Mouse (Mus musculus): ENCODE data around the gene Tmem274. TPM values are rescaled to one million over a fixed set of nuclear protein-coding genes. Genes with fewer than 3 reads are reported as not detected.

Gene Tmem274
- total RNA-seq, 2 experiments from 2014 or later: not detected

GRCm38 (mm10) chr4:149517868-149518340, 40.7 kb downstream of the Tmem274 start, which contains the start of gene Ctnnbip1:
Gene Ctnnbip1, plus strand, starts transcription at chr4:149518236.
- peak; percentile 96 for DNase-seq (ENCODE audit: low spot score)
- intact Hi-C loops (cut with DNase I): no loop called here

- DNase-seq (ENCODE audit: low spot score): no peak
- intact Hi-C loops (cut with DNase I): no loop called here
These were observed 41.4 kb downstream of the Tmem274 start for GRCm38 (mm10) chr4:149518351-149519220.

- DNase-seq (ENCODE audit: low spot score): no peak
- intact Hi-C loops (cut with DNase I): no loop called here
These were observed 44.1 kb downstream of the Tmem274 start for GRCm38 (mm10) chr4:149521258-149521657.

- intact Hi-C loops (cut with DNase I): no loop called here
- no peak for DNase-seq (ENCODE audit: low spot score)
These were observed 46.8 kb downstream of the Tmem274 start for GRCm38 (mm10) chr4:149523961-149524360.

- DNase-seq (ENCODE audit: low spot score): no peak
- intact Hi-C loops (cut with DNase I): no loop called here
These were observed 48.0 kb downstream of the Tmem274 start for GRCm38 (mm10) chr4:149525170-149525569.

DNA sequence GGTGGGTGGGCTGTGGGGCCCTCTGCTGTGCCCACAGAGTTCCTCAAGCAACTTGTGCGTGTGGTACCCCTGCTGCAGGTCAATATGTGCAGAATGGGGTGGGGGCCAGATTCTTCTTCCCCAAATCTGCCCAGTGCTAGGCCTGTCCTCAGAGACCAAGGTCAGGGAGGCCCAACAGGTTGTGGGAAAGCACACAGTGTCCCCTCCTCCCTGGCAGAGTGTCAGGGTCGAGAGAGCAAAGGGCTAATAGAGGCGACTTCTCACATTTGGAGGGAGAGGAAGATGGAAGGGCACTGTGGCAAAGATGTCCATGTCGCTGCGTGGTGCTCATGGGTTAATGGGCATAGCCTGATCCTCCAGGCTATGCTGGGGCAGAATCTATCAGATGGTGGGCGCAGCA, 48.6 kb downstream of the Tmem274 start:
- intact Hi-C loops (cut with DNase I): no loop called here
- DNase-seq (ENCODE audit: low spot score): no peak

GRCm38 (mm10) chr4:149526330-149526729, 49.2 kb downstream of the Tmem274 start:
- intact Hi-C loops (cut with DNase I): no loop called here
- DNase-seq (ENCODE audit: low spot score): peak; percentile 68

GRCm38 (mm10) chr4:149527621-149528354, 50.6 kb downstream of the Tmem274 start:
- intact Hi-C loops (cut with DNase I): no loop called here
- peak; percentile 30 for DNase-seq (ENCODE audit: low spot score)

DNA sequence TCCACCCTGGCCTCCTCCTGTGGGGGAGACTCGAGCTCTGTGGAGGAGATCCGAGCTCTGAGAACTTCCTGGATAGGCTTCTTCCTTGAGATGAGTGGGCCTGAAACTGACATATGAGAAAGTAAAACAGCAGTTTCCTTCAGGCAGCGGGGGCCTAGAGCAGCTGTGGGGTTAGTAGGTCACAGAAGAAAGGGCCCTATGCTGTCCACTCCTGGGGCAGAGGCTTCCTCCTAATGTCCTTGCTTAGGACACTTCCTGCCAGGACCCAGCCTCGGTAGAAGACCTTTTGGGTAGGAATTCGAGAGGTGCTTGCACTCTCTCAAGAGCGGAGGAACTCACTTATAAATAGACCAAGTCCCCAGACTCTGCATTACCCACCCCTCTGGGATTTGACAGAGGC, 52.5 kb downstream of the Tmem274 start:
- no peak for DNase-seq (ENCODE audit: low spot score)
- intact Hi-C loops (cut with DNase I): no loop called here

Other genes starting within 250 kb of the Tmem274 start
- 100 to 1,000 TPM; 149 to 151 TPM for gene Kif1b, start 169.7 kb upstream of the Tmem274 start, total RNA-seq (2021)
- 10 to 100 TPM; 48.6 to 49.0 TPM for gene Ube4b, start 50.6 kb upstream of the Tmem274 start, total RNA-seq (2021)
- 10 to 100 TPM; 54.3 to 65.7 TPM for gene Rbp7, start 22.4 kb upstream of the Tmem274 start, total RNA-seq (2021)
- gene Nmnat1, start 7.8 kb downstream of the Tmem274 start, total RNA-seq (2021): 10 to 100 TPM; 29.7 to 30.7 TPM
- gene Lzic, start 7.9 kb downstream of the Tmem274 start, total RNA-seq (2021): 10 to 100 TPM; 55.2 to 64.3 TPM
- 10 to 100 TPM; 33.0 to 35.4 TPM for gene Ctnnbip1, start 40.9 kb downstream of the Tmem274 start, total RNA-seq (2021)
- 10 to 100 TPM; 80.7 to 84.0 TPM for gene Clstn1, start 109.1 kb downstream of the Tmem274 start, total RNA-seq (2021)
- 1 to 10 TPM; 4.0 to 4.3 TPM for gene Pik3cd, start 225.2 kb downstream of the Tmem274 start, total RNA-seq (2021)